8 mouse cellular contexts compared by ENCODE assay signal in genomic region chr5:135149820-135150178, GRCm38 (mm10). TPM values are rescaled to one million over a fixed set of nuclear protein-coding genes. Genes with fewer than 3 reads are reported as not detected.
DNase-seq lines count a peak whose midpoint lies in the region; ATAC-seq and TF ChIP-seq lines count a peak whose summit lies in the region.

No protein-coding gene starts in this region.

- H3K36me3 ChIP-seq in spleen, adult 2 months (ENCODE audit: control insufficient read depth, insufficient read depth, low read length): peaks cover 6% of the 10 kb centered on the region
- peaks cover 25% of the 10 kb centered on the region for H3K36me3 ChIP-seq in limb, embryonic 15.5 days
- peaks cover 3% of the 10 kb centered on the region; the same call in 1 of the 2 replicates for H3K36me3 ChIP-seq in stomach, postnatal 0 days (ENCODE audit: control insufficient read depth, insufficient read depth, low read length)

- peak overlapping the region; percentile 80 for H3K9ac ChIP-seq in limb, embryonic 15.5 days
- peak overlapping the region; percentile 79 for H3K9ac ChIP-seq in stomach, postnatal 0 days (ENCODE audit: low read length)

- peak overlapping the region; percentile 43 for H3K27ac ChIP-seq in cerebellum, adult 2 months (ENCODE audit: insufficient read depth, low read length)
- peak overlapping the region; percentile 61 for H3K27ac ChIP-seq in spleen, adult 2 months (ENCODE audit: insufficient read depth, low read length)
- peak overlapping the region; percentile 97 for H3K27ac ChIP-seq in limb, embryonic 15.5 days
- H3K27ac ChIP-seq in stomach, postnatal 0 days (replicated peaks): peak overlapping the region; percentile 70

- no peak for DNase-seq in cerebellum, adult 2 months
- no peak for DNase-seq in cerebellum, adult 18-20 months
- DNase-seq in spleen, adult 2 months (ENCODE audit: low read depth in 1 of 2, low spot score in 2 of 2): no peak
- no peak for DNase-seq in spleen, postnatal 10 days (ENCODE audit: low spot score in 2 of 2)
- no peak for DNase-seq in stomach, postnatal 0 days (ENCODE audit: low spot score)
- DNase-seq in frontal cortex, postnatal 36 days (ENCODE audit: low spot score in 2 of 2): no peak
- no peak for DNase-seq in gastrocnemius, postnatal 14 days

- TF ChIP-seq POLR2A in cerebellum, adult 2 months (IDR thresholded peaks at IDR 0.05; ENCODE audit: borderline replicate concordance, insufficient read depth, low read length): no peak
- no peak for TF ChIP-seq POLR2A in spleen, adult 2 months (IDR thresholded peaks at IDR 0.05; ENCODE audit: low read depth, low read length)

- under 1% methylated on average over 23 of the region's 23 CpGs for WGBS in cerebellum, adult 2 months
- under 1% methylated on average over 23 of the region's 23 CpGs for WGBS in spleen, adult 2 months
- WGBS in limb, embryonic 15.5 days: under 1% methylated on average over 23 of the region's 23 CpGs
- WGBS in stomach, postnatal 0 days: under 1% methylated on average over 23 of the region's 23 CpGs

- ATAC-seq in limb, embryonic 15.5 days (ENCODE audit: insufficient number of reproducible peaks, low FRiP score, low TSS enrichment, low read depth): no peak
- no peak for ATAC-seq in stomach, postnatal 0 days (ENCODE audit: low FRiP score, low TSS enrichment)

- H3K4me3 ChIP-seq in cerebellum, adult 2 months (replicated peaks; ENCODE audit: insufficient read depth, low read depth, low read length): peak overlapping the region; percentile 77
- peak overlapping the region; percentile 90 for H3K4me3 ChIP-seq in spleen, adult 2 months (ENCODE audit: extremely low read depth, insufficient read depth, insufficient read length)
- peak overlapping the region; percentile 87 for H3K4me3 ChIP-seq in limb, embryonic 15.5 days
- H3K4me3 ChIP-seq in stomach, postnatal 0 days (ENCODE audit: low read depth, low read length): peak overlapping the region; percentile 84

- no peak for TF ChIP-seq EP300 in stomach, postnatal 0 days (optimal IDR thresholded peaks at IDR 0.05)

- H3K9me3 ChIP-seq in limb, embryonic 15.5 days: no peaks in the 10 kb centered on the region
- H3K9me3 ChIP-seq in stomach, postnatal 0 days (ENCODE audit: control insufficient read depth, low read length): no peaks in the 10 kb centered on the region

- intact Hi-C loops in gastrocnemius, postnatal 14 days (cut with DNase I; ENCODE audit: low total_unique reads): no loop called here

- peak overlapping the region; percentile 60 for H3K4me2 ChIP-seq in limb, embryonic 15.5 days
- peak overlapping the region; percentile 95 for H3K4me2 ChIP-seq in stomach, postnatal 0 days (replicated peaks; ENCODE audit: low read depth)

- no peaks in the 10 kb centered on the region for H3K27me3 ChIP-seq in cerebellum, adult 2 months (ENCODE audit: control insufficient read depth, insufficient read depth, low read length)
- no peaks in the 10 kb centered on the region for H3K27me3 ChIP-seq in spleen, adult 2 months (ENCODE audit: control insufficient read depth, insufficient read depth, low read length)
- H3K27me3 ChIP-seq in limb, embryonic 15.5 days: no peaks in the 10 kb centered on the region
- no peaks in the 10 kb centered on the region for H3K27me3 ChIP-seq in stomach, postnatal 0 days (ENCODE audit: control insufficient read depth, insufficient read depth, low read length)

- no peaks in the 10 kb centered on the region for H3K4me1 ChIP-seq in cerebellum, adult 2 months (ENCODE audit: control insufficient read depth, insufficient read depth, low read length)
- H3K4me1 ChIP-seq in spleen, adult 2 months (ENCODE audit: control insufficient read depth, insufficient read depth, insufficient read length): no peaks in the 10 kb centered on the region
- H3K4me1 ChIP-seq in limb, embryonic 15.5 days: peaks cover 13% of the 10 kb centered on the region
- no peaks in the 10 kb centered on the region for H3K4me1 ChIP-seq in stomach, postnatal 0 days (replicated peaks; ENCODE audit: control insufficient read depth, insufficient read depth)

- TF ChIP-seq CTCF in cerebellum, adult 2 months (IDR thresholded peaks at IDR 0.05; ENCODE audit: borderline replicate concordance, insufficient read depth, low read depth, low read length): no peak
- TF ChIP-seq CTCF in spleen, adult 2 months (IDR thresholded peaks at IDR 0.05; ENCODE audit: extremely low read depth, insufficient read depth, insufficient read length, insufficient replicate concordance): no peak
- TF ChIP-seq CTCF in stomach, postnatal 0 days (IDR thresholded peaks at IDR 0.05; ENCODE audit: low read depth): no peak

RNA-seq across cellular contexts. Expression of gene Tbl2, which starts 0.3 kb away (rescaled TPM):
- polyA plus RNA-seq in cerebellum, adult 2 months (2012; rRNA removed): 17.6 and 18.5 TPM in 2 replicates
- polyA plus RNA-seq in spleen, adult 2 months (2012; rRNA removed): 6.1 and 7.2 TPM in 2 replicates
- 30.1 and 33.4 TPM in 2 replicates for polyA plus RNA-seq in limb, embryonic 15.5 days (2015; fragmentation: Nextera tagmentation; extraction: Ambion mirVana)
- 9.9 and 11.6 TPM in 2 replicates for polyA plus RNA-seq in stomach, postnatal 0 days (2015; fragmentation: Nextera tagmentation; extraction: Ambion mirVana)
- total RNA-seq in gastrocnemius, postnatal 14 days (2021): 10 to 100 TPM; 11.9 to 13.3 TPM

RNA-seq across cellular contexts. Expression of gene Bcl7b, which starts 18.3 kb away (rescaled TPM):
- 64.4 TPM in 2 replicates for polyA plus RNA-seq in cerebellum, adult 2 months (2012; rRNA removed)
- 34.3 and 37.3 TPM in 2 replicates for polyA plus RNA-seq in spleen, adult 2 months (2012; rRNA removed)
- 47.6 and 50.4 TPM in 2 replicates for polyA plus RNA-seq in limb, embryonic 15.5 days (2015; fragmentation: Nextera tagmentation; extraction: Ambion mirVana)
- polyA plus RNA-seq in stomach, postnatal 0 days (2015; fragmentation: Nextera tagmentation; extraction: Ambion mirVana): 46.4 and 50.4 TPM in 2 replicates
- total RNA-seq in gastrocnemius, postnatal 14 days (2021): 10 to 100 TPM; 24.7 to 25.3 TPM

RNA-seq across cellular contexts. Expression of gene Baz1b, which starts 37.3 kb away (rescaled TPM):
- 75.3 and 77.4 TPM in 2 replicates for polyA plus RNA-seq in cerebellum, adult 2 months (2012; rRNA removed)
- polyA plus RNA-seq in spleen, adult 2 months (2012; rRNA removed): 21.9 and 22.6 TPM in 2 replicates
- 34.3 and 38.4 TPM in 2 replicates for polyA plus RNA-seq in limb, embryonic 15.5 days (2015; fragmentation: Nextera tagmentation; extraction: Ambion mirVana)
- 9.6 and 10.2 TPM in 2 replicates for polyA plus RNA-seq in stomach, postnatal 0 days (2015; fragmentation: Nextera tagmentation; extraction: Ambion mirVana)
- 10 to 100 TPM; 24.1 to 24.8 TPM for total RNA-seq in gastrocnemius, postnatal 14 days (2021)

Comparison
In these comparisons a context has a peak if more than half of its experiments do, and no peak if none do; other contexts are left out.
1. H3K27ac ChIP-seq: peak in every context shown above with its lines; median percentile 97 in limb, embryonic 15.5 days; 70 in stomach, postnatal 0 days; 61 in spleen, adult 2 months; 43 in cerebellum, adult 2 months.